Mouse (Mus musculus) myocyte (in vitro differentiated cells): ENCODE measurements at regions not wholly inside any gene's neighbourhood (a gene's known extent, or its start where the extent isn't known, plus 50 kb on each side); places are given as distances from the start of the nearest gene placed in this dataset.

Source experiments
- E2F4 ChIP-seq: IDR thresholded peaks from one replicate; pipeline ENCODE4 v1.6.1; 2011; ENCODE audit warnings: mild to moderate bottlenecking, control low read depth, moderate library complexity; ENCODE audit not compliant: insufficient read depth
- MYOD1 ChIP-seq, 3 experiments: IDR thresholded peaks; one replicate each; pipeline ENCODE4 v1.6.1; 2011; ENCODE audit warnings: control low read depth in 2 of 3, low read depth in 2 of 3, mild to moderate bottlenecking in 2 of 3, moderate library complexity in 1 of 3; ENCODE audit not compliant: insufficient read length in 2 of 3, control insufficient read depth in 1 of 3
- POLR2A ChIP-seq: IDR thresholded peaks from one replicate; pipeline ENCODE4 v1.6.1; 2011; ENCODE audit warnings: low read depth, mild to moderate bottlenecking, control low read depth, moderate library complexity; ENCODE audit not compliant: insufficient read length
- SRF ChIP-seq: IDR thresholded peaks from one replicate; pipeline ENCODE4 v1.6.1; 2011; ENCODE audit warnings: low read depth; ENCODE audit not compliant: control insufficient read depth, insufficient read length
- TCF12 ChIP-seq: IDR thresholded peaks from one replicate; pipeline ENCODE4 v1.6.1; 2011; ENCODE audit warnings: mild to moderate bottlenecking, control low read depth; ENCODE audit not compliant: poor library complexity, insufficient read depth, severe bottlenecking
- USF1 ChIP-seq: IDR thresholded peaks from one replicate; pipeline ENCODE4 v1.6.1; 2011; ENCODE audit warnings: low read depth, mild to moderate bottlenecking, control low read depth, moderate library complexity

DNA sequence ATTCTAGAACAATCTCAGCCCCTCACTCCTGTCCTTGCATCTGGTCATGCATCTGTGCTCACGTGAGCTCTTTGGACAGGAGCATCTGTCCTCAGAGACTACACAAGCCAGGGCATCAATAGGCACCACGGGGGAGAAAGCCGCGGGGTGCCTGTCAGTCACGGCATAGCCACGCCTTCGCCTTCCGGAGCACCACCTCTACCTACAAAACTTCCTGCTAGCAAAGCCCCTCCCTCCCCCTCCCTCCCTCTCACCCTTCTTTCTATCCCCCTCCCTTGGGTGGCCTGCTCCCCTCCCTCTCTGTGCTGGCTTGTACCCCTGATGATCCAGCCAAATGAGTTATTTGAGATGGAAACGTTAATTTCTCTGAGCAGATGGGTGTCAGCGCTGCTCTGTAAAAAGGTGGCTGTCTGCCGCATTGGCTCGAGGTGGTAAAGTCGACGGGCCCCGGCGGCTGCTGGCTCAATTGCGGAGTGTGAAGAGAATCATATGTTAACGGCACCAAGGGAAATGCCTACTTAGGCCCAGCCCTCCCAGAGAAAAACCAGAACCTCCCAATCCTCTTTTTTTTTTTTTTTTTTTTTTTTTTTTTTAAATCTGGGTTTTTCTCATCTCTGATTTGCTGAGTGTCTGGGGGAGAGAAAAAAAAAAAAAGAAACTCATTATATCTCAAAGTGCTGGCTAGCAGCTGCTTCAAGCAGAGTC, 82.0 kb downstream of the 2410131K14Rik start:
- TF ChIP-seq POLR2A (no peak), MYOD1 (IDR thresholded peaks at IDR 0.05; ENCODE audit: control insufficient read depth in 1 of 3, insufficient read length in 2 of 3, low read depth in 2 of 3) (no peak), SRF (no peak), TCF12 (no peak), E2F4 (no peak), USF1 (no peak)
